Mouse (Mus musculus) lung, adult 18-20 months (tissue): ENCODE measurements around the gene Ece1.

Experiments
- DNase-seq, 2 experiments: peaks; one replicate each; pipeline ENCODE4 v3.0.0; 2022; ENCODE audit warnings: mixed read lengths in 2 of 2

Ece1 gene

GRCm38 (mm10) chr4:137857116-137857515, 4.9 kb upstream of the Ece1 start:
- peak; percentile 58 to 70 for DNase-seq

- no peak for DNase-seq
These were observed 3.7 kb upstream of the Ece1 start for GRCm38 (mm10) chr4:137858371-137858770.

- DNase-seq, result peak; percentile 58 to 67
These were observed 501 bp upstream of the Ece1 start for GRCm38 (mm10) chr4:137861461-137862011.

- no peak for DNase-seq
These were observed 641 bp downstream of the Ece1 start for GRCm38 (mm10) chr4:137862516-137863240.

GRCm38 (mm10) chr4:137864031-137864430, 2.0 kb downstream of the Ece1 start:
- DNase-seq, result no peak

- DNase-seq, result peak; percentile 57 to 73
These were observed 2.7 kb downstream of the Ece1 start for GRCm38 (mm10) chr4:137864769-137865168.

- peak in 1 of 2 experiments; percentile 51 for DNase-seq
These were observed 3.2 kb downstream of the Ece1 start for GRCm38 (mm10) chr4:137865221-137865641.

GRCm38 (mm10) chr4:137866206-137866863, 4.3 kb downstream of the Ece1 start:
- DNase-seq, result peak; percentile 64 to 80

- peak; percentile 88 to 91 for DNase-seq
These were observed 5.2 kb downstream of the Ece1 start for GRCm38 (mm10) chr4:137867225-137867624.

- peak; percentile 68 to 72 for DNase-seq
These were observed 5.7 kb downstream of the Ece1 start for GRCm38 (mm10) chr4:137867675-137868257.

GRCm38 (mm10) chr4:137869667-137870274, 7.7 kb downstream of the Ece1 start:
- no peak for DNase-seq

GRCm38 (mm10) chr4:137870979-137871378, 8.9 kb downstream of the Ece1 start:
- no peak for DNase-seq

- peak; percentile 59 to 75 for DNase-seq
These were observed 9.4 kb downstream of the Ece1 start for GRCm38 (mm10) chr4:137871431-137871830.

- DNase-seq, result no peak
These were observed 12.3 kb downstream of the Ece1 start for GRCm38 (mm10) chr4:137874337-137874736.

GRCm38 (mm10) chr4:137874826-137875225, 12.8 kb downstream of the Ece1 start:
- no peak for DNase-seq

GRCm38 (mm10) chr4:137875466-137876092, 13.5 kb downstream of the Ece1 start:
- no peak for DNase-seq

- DNase-seq, result no peak
These were observed 14.8 kb downstream of the Ece1 start for GRCm38 (mm10) chr4:137876834-137877233.

- no peak for DNase-seq
These were observed 15.4 kb downstream of the Ece1 start for GRCm38 (mm10) chr4:137877432-137877881.

GRCm38 (mm10) chr4:137879383-137880156, 17.5 kb downstream of the Ece1 start:
- DNase-seq, result peak in 1 of 2 experiments; percentile 40

GRCm38 (mm10) chr4:137881445-137881844, 19.4 kb downstream of the Ece1 start:
- DNase-seq, result no peak

- DNase-seq, result no peak
These were observed 20.6 kb downstream of the Ece1 start for GRCm38 (mm10) chr4:137882663-137883062.
